Mouse (Mus musculus) adrenal gland, adult 8-10 months (tissue): ENCODE results near the gene Il4. TPM values are rescaled to one million over a fixed set of nuclear protein-coding genes. Genes with fewer than 3 reads are reported as not detected.
"Not testable (repeated sequence)": the region's sequence is repeated elsewhere in the genome, so short reads cannot be mapped to it uniquely, and the experiment has no call there.

Source experiments
- DNase-seq: peaks from one replicate; pipeline ENCODE4 v3.0.0; 2022
- total RNA-seq, 4 experiments: library from RNA; stranded (reverse); gene quantifications; 2 replicates each; pipeline ENCODE4 v1.2.4; 2022

The Il4 gene
- total RNA-seq, 4 experiments from 2014 or later: not detected

DNA sequence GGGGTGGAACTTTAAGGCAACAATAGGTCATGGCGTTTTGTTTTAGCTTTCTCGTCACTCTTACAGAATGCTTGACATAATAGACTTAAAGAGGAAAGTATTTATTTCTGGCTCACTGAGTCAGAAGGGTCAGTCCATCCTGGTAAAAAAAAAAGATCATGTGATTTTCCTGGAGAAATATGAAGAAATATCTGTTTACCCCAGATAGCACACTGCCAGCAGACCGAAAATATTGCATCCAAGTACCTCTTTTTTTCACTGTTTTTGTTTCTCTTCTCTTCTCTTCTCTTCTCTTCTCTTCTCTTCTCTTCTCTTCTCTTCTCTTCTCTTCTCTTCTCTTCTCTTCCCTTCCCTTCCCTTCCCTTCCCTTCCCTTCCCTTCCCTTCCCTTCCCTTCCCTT, 58.5 kb downstream of the Il4 start:
- not testable (repeated sequence) for DNase-seq

DNA sequence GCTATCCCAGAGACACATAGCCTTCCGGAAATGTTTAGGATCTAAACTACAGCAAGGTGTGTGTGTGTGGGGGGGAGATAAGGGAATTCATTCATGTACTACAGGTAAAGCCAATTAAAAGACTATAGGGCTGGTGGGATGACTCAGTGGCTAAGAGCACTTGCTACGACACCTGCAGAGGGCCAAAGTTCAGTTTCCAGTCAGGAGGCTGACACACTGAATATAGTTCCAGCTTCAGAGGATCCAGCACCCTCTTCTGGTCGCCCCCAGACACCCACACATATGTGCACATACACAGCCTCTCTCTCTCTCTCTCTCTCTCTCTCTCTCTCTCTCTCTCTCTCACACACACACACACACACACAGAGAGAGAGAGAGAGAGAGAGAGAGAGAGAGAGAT, 60.5 kb downstream of the Il4 start:
- DNase-seq: not testable (repeated sequence)

DNA sequence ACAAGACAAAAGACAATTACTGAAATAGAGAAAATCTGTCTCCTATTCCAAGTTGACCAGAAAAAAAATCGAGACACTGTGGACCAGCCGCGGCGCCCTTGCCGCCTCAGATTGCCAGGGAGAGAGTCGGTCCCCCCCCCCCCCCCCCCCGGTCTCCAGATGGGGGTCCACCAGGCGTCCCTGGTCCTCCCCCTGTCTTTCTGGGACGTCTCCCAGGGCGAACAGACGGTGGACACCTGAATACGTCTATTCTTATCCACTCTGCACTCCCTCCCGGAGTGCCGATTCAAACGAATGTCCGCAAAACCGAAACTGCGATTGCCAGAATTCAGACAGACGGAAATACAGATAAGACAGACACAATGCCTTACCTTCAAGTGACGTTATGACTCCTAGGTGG, 61.9 kb downstream of the Il4 start:
- DNase-seq: not testable (repeated sequence)

Other genes with a start within 250 kb of the Il4 start
- gene Leap2, start 195.5 kb downstream of the Il4 start, total RNA-seq: not detected
- 100 to 1,000 TPM; 496 to 883 (median 741) TPM for gene Uqcrq, start 187.8 kb downstream of the Il4 start, total RNA-seq
- gene Gdf9, start 187.6 kb downstream of the Il4 start, total RNA-seq: 1 to 10 TPM in 2 of 4 experiments, under 1 TPM in 2; 0.37 to 2.9 (median 0.99) TPM
- gene Gm10447, start 161.6 kb downstream of the Il4 start, total RNA-seq: under 1 TPM in 3 of 4 experiments, not detected in 1; 0.21 to 0.59 (median 0.48) TPM
- 1 to 10 TPM; 2.6 to 10.0 (median 7.4) TPM for gene Shroom1, start 161.5 kb downstream of the Il4 start, total RNA-seq
- gene Gm9837, start 148.2 kb downstream of the Il4 start, total RNA-seq: not detected
- gene Gm9945, start 138.5 kb downstream of the Il4 start, total RNA-seq: not detected
- 1 to 10 TPM in 1 of 4 experiments, under 1 TPM in 3; 0.32 to 1.0 (median 0.71) TPM for gene Sowaha, start 138.4 kb downstream of the Il4 start, total RNA-seq
- 10 to 100 TPM; 37.0 to 51.7 (median 42.1) TPM for gene Sept8, start 99.4 kb downstream of the Il4 start, total RNA-seq
- gene Kif3a, start 51.3 kb downstream of the Il4 start, total RNA-seq: 10 to 100 TPM; 28.4 to 36.3 (median 31.1) TPM
- not detected for gene Il13, start 16.0 kb upstream of the Il4 start, total RNA-seq
- 10 to 100 TPM; 15.2 to 21.9 (median 18.6) TPM for gene Rad50, start 88.7 kb upstream of the Il4 start, total RNA-seq
- not detected for gene Il5, start 102.1 kb upstream of the Il4 start, total RNA-seq
- 10 to 100 TPM; 29.0 to 50.6 (median 43.2) TPM for gene Irf1, start 151.3 kb upstream of the Il4 start, total RNA-seq
- gene Gm17334, start 154.5 kb upstream of the Il4 start, total RNA-seq: 1 to 10 TPM in 2 of 4 experiments, under 1 TPM in 2; 0.84 to 1.5 (median 1.1) TPM
- gene Gm12216, start 240.6 kb upstream of the Il4 start, total RNA-seq: 10 to 100 TPM in 2 of 4 experiments, 1 to 10 TPM in 2; 4.1 to 12.6 (median 9.8) TPM